7 mouse cellular contexts compared by ENCODE assay signal in genomic region chr16:11418183-11418588, GRCm38 (mm10).
DNase-seq lines count a peak whose midpoint lies in the region; ATAC-seq lines count a peak whose summit lies in the region.

No protein-coding gene starts in this region.

- H3K27ac ChIP-seq in lung, embryonic 16.5 days (ENCODE audit: low read length): no peak overlapping the region

- peaks cover 2% of the 10 kb centered on the region; the same call in 1 of the 2 replicates for H3K36me3 ChIP-seq in lung, embryonic 16.5 days (ENCODE audit: control insufficient read depth, insufficient read depth, low read length)

- no peak overlapping the region for H3K4me2 ChIP-seq in lung, embryonic 16.5 days (ENCODE audit: low read depth, low read length)

- H3K4me1 ChIP-seq in lung, embryonic 16.5 days (replicated peaks; ENCODE audit: control insufficient read depth, insufficient read depth, low read length): no peaks in the 10 kb centered on the region

- H3K4me3 ChIP-seq in lung, embryonic 16.5 days (ENCODE audit: low read length): no peak overlapping the region

- DNase-seq in Muller cell, postnatal 12 days (ENCODE audit: inconsistent ontology term): peak; percentile 41
- peak; percentile 62 to 75 for DNase-seq in cerebellum, postnatal 10 days
- DNase-seq in gastrocnemius, postnatal 14 days: peak; percentile 28
- peak; percentile 70 for DNase-seq in kidney, postnatal 10 days
- DNase-seq in ovary, postnatal 36 days (ENCODE audit: low spot score): peak; percentile 32

- H3K27me3 ChIP-seq in lung, embryonic 16.5 days (ENCODE audit: control insufficient read depth, insufficient read depth, low read depth, low read length): no peaks in the 10 kb centered on the region

- intact Hi-C loops in gastrocnemius, postnatal 14 days (cut with DNase I; ENCODE audit: low total_unique reads): loop anchor here (5.0 to 10.0 kb wide), 2 partner anchors 381 to 543 kb away; no protein-coding TSS in a partner anchor

- no peak overlapping the region for H3K9ac ChIP-seq in lung, embryonic 16.5 days (ENCODE audit: low read length)

- 19% methylated on average over 7 of the region's 7 CpGs for WGBS in lung, embryonic 16.5 days

- no peaks in the 10 kb centered on the region for H3K9me3 ChIP-seq in lung, embryonic 16.5 days (ENCODE audit: control insufficient read depth, low read length)

- peak; percentile 94 for ATAC-seq in CD4-positive, CD25-positive, alpha-beta regulatory T cell, adult 4 months
- ATAC-seq in lung, embryonic 16.5 days (ENCODE audit: low read depth): peak; percentile 70
